Mouse (Mus musculus) ES-Bruce4 (cell line): Measurements from ENCODE around the gene Prdm4.

ENCODE experiments used
- EP300 ChIP-seq: IDR thresholded peaks from 2 replicates; pipeline ENCODE4 v1.6.1; 2011; ENCODE audit warnings: low read depth, low read length; ENCODE audit not compliant: insufficient read depth
- POLR2A ChIP-seq: IDR thresholded peaks from one replicate; pipeline ENCODE4 v1.8.1; 2011; ENCODE audit warnings: low read length; ENCODE audit not compliant: insufficient read depth

DNA sequence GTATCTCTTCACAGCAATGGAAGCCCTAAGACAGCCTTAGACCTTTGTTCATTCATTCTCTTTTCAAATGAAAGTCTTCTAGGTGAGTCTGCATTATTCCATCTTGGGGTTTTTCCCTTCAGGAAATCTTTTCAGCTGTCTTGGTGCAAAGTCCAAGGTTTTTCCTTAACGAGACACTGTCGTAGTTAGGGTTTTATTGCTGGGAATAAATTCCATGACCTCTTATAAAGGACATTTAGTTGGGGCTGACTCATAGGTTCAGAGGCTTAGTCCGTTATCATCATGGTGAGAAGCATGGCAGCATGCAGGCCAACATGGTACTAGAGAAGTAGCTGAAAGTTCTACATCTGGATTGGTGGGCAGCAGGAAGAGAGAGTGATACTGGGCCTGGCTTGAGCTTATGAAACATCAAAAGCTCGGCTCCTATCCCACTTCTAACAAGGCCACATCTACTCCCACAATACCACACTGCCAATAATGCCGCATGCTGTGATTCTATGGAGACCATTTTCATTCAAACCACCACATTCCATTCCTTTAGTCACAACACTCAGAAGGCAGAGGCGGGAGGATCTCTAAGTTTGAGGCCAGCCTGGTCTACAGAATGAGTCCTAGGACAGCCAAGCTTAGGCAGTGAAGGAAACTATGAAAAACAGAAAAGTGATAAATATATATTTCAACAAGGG lies 19.5 kb upstream of the Prdm4 start:
- TF ChIP-seq EP300 (no peak), POLR2A (no peak)
